Mouse (Mus musculus) olfactory bulb, adult 2 months (tissue): Measurements from ENCODE around the gene Morc3.

Experiments
- CTCF ChIP-seq: fragments of 200-500 bp; IDR thresholded peaks from 2 replicates; pipeline ENCODE4 v1.5.1; 2012; ENCODE audit warnings: low read depth, mild to moderate bottlenecking, low read length, moderate library complexity; ENCODE audit not compliant: insufficient read depth
- POLR2A ChIP-seq: fragments of 200-500 bp; IDR thresholded peaks from 2 replicates; pipeline ENCODE4 v1.6.1; 2012; ENCODE audit warnings: mild to moderate bottlenecking, low read depth, low read length, moderate library complexity; ENCODE audit not compliant: insufficient read depth

DNA sequence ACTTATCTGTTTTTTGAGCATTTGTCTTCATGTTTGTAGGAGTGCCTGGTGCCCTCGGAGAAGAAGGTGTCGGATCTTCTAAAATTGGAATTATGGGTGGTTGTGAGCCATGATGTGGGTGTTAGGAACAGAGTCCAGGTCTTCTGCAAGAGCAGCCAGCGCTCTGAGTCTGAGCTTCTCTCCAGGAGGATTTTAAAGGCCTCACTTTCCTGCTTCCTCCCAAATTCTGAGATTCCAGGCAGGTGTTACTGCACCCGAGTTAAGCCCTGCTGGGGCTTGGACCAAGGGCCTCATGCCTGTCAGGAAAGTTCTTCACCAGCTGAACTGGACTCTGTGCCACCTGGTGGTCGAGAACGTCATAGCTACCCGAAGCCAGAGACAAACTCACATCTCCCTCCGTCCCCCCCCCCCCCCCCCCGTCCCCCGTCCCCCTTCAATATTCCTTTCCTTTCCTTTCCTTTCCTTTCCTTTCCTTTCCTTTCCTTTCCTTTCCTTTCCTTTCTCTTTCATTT is 83.5 kb downstream of the Morc3 start:
- TF ChIP-seq CTCF, result no peak
- TF ChIP-seq POLR2A, result no peak
